Mouse (Mus musculus): ENCODE data around the gene Focad.

DNA sequence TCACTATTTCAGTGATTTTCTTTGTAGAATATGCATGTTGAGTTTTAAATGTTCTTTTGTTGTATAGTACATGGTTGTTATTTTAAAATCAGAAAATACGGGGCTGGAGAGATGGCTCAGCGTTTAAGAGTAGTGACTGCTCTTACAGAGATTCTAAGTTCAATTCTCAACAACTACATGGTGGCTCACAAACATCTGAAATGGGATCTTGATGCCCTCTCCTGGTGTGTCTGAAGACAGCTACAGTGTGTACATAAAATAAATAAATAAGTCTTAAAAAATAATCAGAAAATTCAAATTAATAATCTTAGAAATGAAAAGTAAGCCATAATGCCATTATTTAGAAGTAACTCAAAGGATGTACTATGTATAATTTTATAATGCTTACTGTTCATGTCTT lies 149.4 kb downstream of the Focad start:
- TF ChIP-seq CTCF (IDR thresholded peaks at IDR 0.05; ENCODE audit: control insufficient read depth, insufficient read depth, insufficient read length) (no peak), CEBPB (IDR thresholded peaks at IDR 0.05; ENCODE audit: low read depth) (no peak), MAX (IDR thresholded peaks at IDR 0.05) (no peak), USF1 (IDR thresholded peaks at IDR 0.05; ENCODE audit: low read depth) (no peak), MYOD1 (IDR thresholded peaks at IDR 0.05; ENCODE audit: control insufficient read depth, insufficient read length, low read depth) (no peak), FOSL1 (IDR thresholded peaks at IDR 0.05; ENCODE audit: insufficient read depth, low read length, poor library complexity, severe bottlenecking) (no peak)
